8 mouse cellular contexts compared by ENCODE assay signal in the genomic region with DNA sequence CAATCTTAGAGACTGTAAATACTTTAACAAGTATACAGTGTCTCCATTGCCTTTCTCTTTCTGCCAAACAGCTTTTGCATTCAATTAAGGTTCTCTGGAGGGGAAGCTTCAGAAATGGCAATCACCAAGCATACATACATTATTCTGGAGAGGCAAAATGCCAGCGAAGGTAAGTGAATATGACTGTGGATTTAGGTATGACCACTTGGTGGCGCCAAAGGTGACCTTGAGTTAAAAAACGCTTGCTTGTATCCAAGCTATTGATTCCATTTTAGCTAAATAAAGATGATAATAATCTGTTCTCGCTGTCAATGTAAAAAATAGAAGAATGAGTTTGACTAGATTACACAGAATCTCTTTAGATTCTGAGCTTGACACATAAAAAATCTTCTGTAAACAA.
A peak's percentile ranks its signal among the peaks of the same experiment; 100 is the strongest.
DNase-seq lines count a peak whose midpoint lies in the region; ATAC-seq and TF ChIP-seq lines count a peak whose summit lies in the region.

No protein-coding gene starts in this region.

- H3K4me1 ChIP-seq in liver, embryonic 12.5 days = no peaks in the 10 kb centered on the region
- H3K4me1 ChIP-seq in kidney, postnatal 0 days (replicated peaks; ENCODE audit: insufficient read depth, low read length) = no peaks in the 10 kb centered on the region
- no peaks in the 10 kb centered on the region for H3K4me1 ChIP-seq in lung, postnatal 0 days (ENCODE audit: insufficient read depth, low read depth, low read length)

- TF ChIP-seq CTCF in kidney, postnatal 0 days (IDR thresholded peaks at IDR 0.05; ENCODE audit: low read depth) = peak; percentile 79
- TF ChIP-seq CTCF in lung, postnatal 0 days (IDR thresholded peaks at IDR 0.05) = peak; percentile 74

- H3K27ac ChIP-seq in liver, embryonic 12.5 days = no peak overlapping the region
- H3K27ac ChIP-seq in kidney, postnatal 0 days = no peak overlapping the region
- no peak overlapping the region for H3K27ac ChIP-seq in lung, postnatal 0 days (ENCODE audit: low read length)

- no peak for ATAC-seq in liver, embryonic 12.5 days
- no peak for ATAC-seq in kidney, postnatal 0 days (replicated peaks; ENCODE audit: low FRiP score, low read depth)
- no peak for ATAC-seq in lung, postnatal 0 days

- WGBS in liver, embryonic 12.5 days (ENCODE audit: insufficient replicate concordance) = 7% methylated on average over 4 of the region's 4 CpGs
- WGBS in kidney, postnatal 0 days = 6% methylated on average over 4 of the region's 4 CpGs
- 4% methylated on average over 4 of the region's 4 CpGs for WGBS in lung, postnatal 0 days

- peak; percentile 11 for DNase-seq in liver
- DNase-seq in ZHBTc4 (ENCODE audit: low read depth, low spot score) = peak; percentile 64
- DNase-seq in embryo, embryonic 10.5 days (ENCODE audit: low spot score) = peak; percentile 84
- peak; percentile 70 for DNase-seq in kidney, postnatal 0 days (ENCODE audit: low spot score)
- DNase-seq in lung, postnatal 0 days (ENCODE audit: low spot score) = peak; percentile 39
- DNase-seq in spleen, adult 18-20 months = no peak
- no peak for DNase-seq in spleen, postnatal 36 days (ENCODE audit: low spot score in 2 of 2)

- no peaks in the 10 kb centered on the region for H3K36me3 ChIP-seq in liver, embryonic 12.5 days
- no peaks in the 10 kb centered on the region for H3K36me3 ChIP-seq in kidney, postnatal 0 days (ENCODE audit: insufficient read depth, low read length)
- H3K36me3 ChIP-seq in lung, postnatal 0 days (ENCODE audit: insufficient read depth, low read length) = no peaks in the 10 kb centered on the region

- H3K9me3 ChIP-seq in liver, embryonic 12.5 days (replicated peaks) = no peaks in the 10 kb centered on the region
- H3K9me3 ChIP-seq in kidney, postnatal 0 days (replicated peaks; ENCODE audit: low read length) = no peaks in the 10 kb centered on the region
- no peaks in the 10 kb centered on the region for H3K9me3 ChIP-seq in lung, postnatal 0 days (ENCODE audit: low read length)

- H3K4me2 ChIP-seq in liver, embryonic 12.5 days = no peak overlapping the region
- H3K4me2 ChIP-seq in kidney, postnatal 0 days (ENCODE audit: low read length) = no peak overlapping the region
- H3K4me2 ChIP-seq in lung, postnatal 0 days (replicated peaks; ENCODE audit: low read depth, low read length) = no peak overlapping the region

- no peak overlapping the region for H3K4me3 ChIP-seq in liver, embryonic 12.5 days
- H3K4me3 ChIP-seq in kidney, postnatal 0 days (replicated peaks; ENCODE audit: low read depth, low read length) = no peak overlapping the region
- H3K4me3 ChIP-seq in lung, postnatal 0 days (ENCODE audit: low read depth, low read length) = no peak overlapping the region

- no peak overlapping the region for H3K9ac ChIP-seq in liver, embryonic 12.5 days
- H3K9ac ChIP-seq in kidney, postnatal 0 days (ENCODE audit: low read depth, low read length) = no peak overlapping the region
- H3K9ac ChIP-seq in lung, postnatal 0 days (replicated peaks; ENCODE audit: low read depth) = no peak overlapping the region

- TF ChIP-seq EP300 in lung, postnatal 0 days (IDR thresholded peaks at IDR 0.05) = no peak

- H3K27me3 ChIP-seq in liver, embryonic 12.5 days (replicated peaks) = no peaks in the 10 kb centered on the region
- H3K27me3 ChIP-seq in kidney, postnatal 0 days (ENCODE audit: insufficient read depth, low read length) = no peaks in the 10 kb centered on the region
- H3K27me3 ChIP-seq in lung, postnatal 0 days (replicated peaks; ENCODE audit: insufficient read depth, low read length) = no peaks in the 10 kb centered on the region

Comparison
In these comparisons a context has a peak if more than half of its experiments do, and no peak if none do; other contexts are left out.
1. DNase-seq: peak in liver (single experiment), ZHBTc4 (single experiment), embryo, embryonic 10.5 days (single experiment), kidney, postnatal 0 days (single experiment) and lung, postnatal 0 days (single experiment); none in spleen, adult 18-20 months (0 of 2) and spleen, postnatal 36 days (0 of 2).